Mouse (Mus musculus): Measurements from ENCODE around the gene Rnpep. TPM values are rescaled to one million over a fixed set of nuclear protein-coding genes. Genes with fewer than 3 reads are reported as not detected.

Rnpep gene
- 10 to 100 TPM; 11.4 to 16.8 TPM for total RNA-seq (2021)
- long read RNA-seq, experiment 1, transcript Rnpep-202 (11 exons, 2,288 nt), result major isoform, 18 of 28 reads
- long read RNA-seq, experiment 1, partial matches to known transcripts, result 3 of 28 reads
- long read RNA-seq, experiment 1, other reads (novel, unspliced or antisense), result 7 of 28 reads
- long read RNA-seq, experiment 2, transcript Rnpep-202 (11 exons, 2,288 nt), result major isoform, 13 of 18 reads
- long read RNA-seq, experiment 2, partial matches to known transcripts, result 1 of 18 reads
- long read RNA-seq, experiment 2, other reads (novel, unspliced or antisense), result 3 of 18 reads

- DNase-seq, result peak; percentile 69
Measured at GRCm38 (mm10) chr1:135283826-135284291, at the start of gene Rnpep. TSS of gene Rnpep (minus strand) at chr1:135284084.

- DNase-seq, result no peak
Measured at GRCm38 (mm10) chr1:135330578-135330977, 46.7 kb upstream of the Rnpep start.

GRCm38 (mm10) chr1:135328368-135328767 lies 44.5 kb upstream of the Rnpep start:
- DNase-seq, result no peak

GRCm38 (mm10) chr1:135325934-135326333 lies 42.0 kb upstream of the Rnpep start:
- DNase-seq, result no peak

- peak; percentile 56 for DNase-seq
Measured at GRCm38 (mm10) chr1:135324571-135324970, 40.7 kb upstream of the Rnpep start, which contains the start of gene Lmod1. TSS of gene Lmod1 (plus strand) at chr1:135324807.

- DNase-seq, result no peak
Measured at GRCm38 (mm10) chr1:135323367-135323901, 39.5 kb upstream of the Rnpep start.

- DNase-seq, result peak; percentile 90
Measured at GRCm38 (mm10) chr1:135313284-135314031, 29.6 kb upstream of the Rnpep start, which contains the start of gene Timm17a. TSS of gene Timm17a (minus strand) at chr1:135313778.

GRCm38 (mm10) chr1:135312201-135312600 lies 28.3 kb upstream of the Rnpep start:
- DNase-seq, result no peak

GRCm38 (mm10) chr1:135311356-135311755 lies 27.5 kb upstream of the Rnpep start:
- DNase-seq, result no peak

- DNase-seq, result no peak
Measured at GRCm38 (mm10) chr1:135290908-135291307, 7.0 kb upstream of the Rnpep start.

- DNase-seq, result no peak
Measured at GRCm38 (mm10) chr1:135286311-135286710, 2.4 kb upstream of the Rnpep start.

- peak; percentile 45 for DNase-seq
Measured at GRCm38 (mm10) chr1:135283287-135283825, 528 bp downstream of the Rnpep start.

GRCm38 (mm10) chr1:135282536-135283286 lies 1.2 kb downstream of the Rnpep start:
- no peak for DNase-seq

- no peak for DNase-seq
Measured at GRCm38 (mm10) chr1:135281841-135282240, 2.0 kb downstream of the Rnpep start.

- peak; percentile 61 for DNase-seq
Measured at GRCm38 (mm10) chr1:135280646-135281045, 3.2 kb downstream of the Rnpep start.

- DNase-seq, result no peak
Measured at GRCm38 (mm10) chr1:135271371-135271770, 12.5 kb downstream of the Rnpep start.

GRCm38 (mm10) chr1:135267663-135268446 lies 16.0 kb downstream of the Rnpep start:
- DNase-seq, result no peak

- no peak for DNase-seq
Measured at GRCm38 (mm10) chr1:135265834-135266233, 18.1 kb downstream of the Rnpep start.

- no peak for DNase-seq
Measured at GRCm38 (mm10) chr1:135263316-135263715, 20.6 kb downstream of the Rnpep start.

- DNase-seq, result no peak
Measured at GRCm38 (mm10) chr1:135262329-135262728, 21.6 kb downstream of the Rnpep start.

- DNase-seq, result no peak
Measured at GRCm38 (mm10) chr1:135260931-135261330, 23.0 kb downstream of the Rnpep start.
